Mouse (Mus musculus) embryonic facial prominence, embryonic 10.5 days (tissue): ENCODE data around the gene Gpr1. TPM values are rescaled to one million over a fixed set of nuclear protein-coding genes. Genes with fewer than 3 reads are reported as not detected.

Source experiments
- DNase-seq: peaks from one replicate; pipeline ENCODE4 v3.0.0-alpha.2; 2017; ENCODE audit warnings: low spot score
- H3K27ac ChIP-seq: fragments of 300-500 bp; sonication (generic); replicated peaks from 2 replicates; pipeline ENCODE4 v1.5.1; 2016; ENCODE audit warnings: mild to moderate bottlenecking
- H3K27me3 ChIP-seq: fragments of 300-500 bp; sonication (generic); replicated peaks from 2 replicates; pipeline ENCODE4 v1.6.1; 2016; ENCODE audit warnings: low read depth, mild to moderate bottlenecking; ENCODE audit not compliant: poor library complexity, severe bottlenecking
- H3K36me3 ChIP-seq: fragments of 300-500 bp; sonication (generic); replicated peaks from 2 replicates; pipeline ENCODE4 v1.6.1; 2016; ENCODE audit warnings: mild to moderate bottlenecking, moderate library complexity
- H3K4me1 ChIP-seq: fragments of 300-500 bp; sonication (generic); 2 replicates; pipeline ENCODE4 v1.6.1; 2016
- H3K4me3 ChIP-seq: fragments of 300-500 bp; sonication (generic); 2 replicates; pipeline ENCODE4 v1.5.1; 2016; ENCODE audit warnings: mild to moderate bottlenecking, moderate library complexity
- H3K9me3 ChIP-seq: fragments of 300-500 bp; sonication (generic); 2 replicates; pipeline ENCODE4 v1.6.1; 2016; ENCODE audit warnings: mild to moderate bottlenecking
- WGBS: fragments of 180-500 bp; shearing (Covaris S2); methylation state at CpG from one replicate; pipeline ENCODE4 v1.1.7; 2016; 5-methylcytosine and 5-hydroxymethylcytosine counted together
- polyA plus RNA-seq: library from polyadenylated mRNA; unstranded; fragments of >200 nt; fragmentation: Nextera tagmentation; extraction: Ambion mirVana; gene quantifications from 2 replicates; pipeline ENCODE4 v1.2.1, GENCODE M21; 2016

Gpr1 gene
- polyA plus RNA-seq, 1 experiment from 2014 or later: 0.12 TPM

GRCm38 (mm10) chr1:63213478-63214270 is 669 bp downstream of the Gpr1 start:
- Histone ChIP-seq H3K36me3 (no peaks in the 10 kb centered on the region), H3K4me1 (peaks cover 18% of the 10 kb centered on the region), H3K4me3 (peak overlapping the region; percentile 44), H3K27ac (no peak overlapping the region; the same call in 1 of the 2 replicates), H3K9me3 (no peaks in the 10 kb centered on the region), H3K27me3 (peaks cover 5% of the 10 kb centered on the region; the same call in 1 of the 2 replicates)
- DNase-seq: no peak
- WGBS: 17% methylated on average over 22 of the region's 22 CpGs

DNA sequence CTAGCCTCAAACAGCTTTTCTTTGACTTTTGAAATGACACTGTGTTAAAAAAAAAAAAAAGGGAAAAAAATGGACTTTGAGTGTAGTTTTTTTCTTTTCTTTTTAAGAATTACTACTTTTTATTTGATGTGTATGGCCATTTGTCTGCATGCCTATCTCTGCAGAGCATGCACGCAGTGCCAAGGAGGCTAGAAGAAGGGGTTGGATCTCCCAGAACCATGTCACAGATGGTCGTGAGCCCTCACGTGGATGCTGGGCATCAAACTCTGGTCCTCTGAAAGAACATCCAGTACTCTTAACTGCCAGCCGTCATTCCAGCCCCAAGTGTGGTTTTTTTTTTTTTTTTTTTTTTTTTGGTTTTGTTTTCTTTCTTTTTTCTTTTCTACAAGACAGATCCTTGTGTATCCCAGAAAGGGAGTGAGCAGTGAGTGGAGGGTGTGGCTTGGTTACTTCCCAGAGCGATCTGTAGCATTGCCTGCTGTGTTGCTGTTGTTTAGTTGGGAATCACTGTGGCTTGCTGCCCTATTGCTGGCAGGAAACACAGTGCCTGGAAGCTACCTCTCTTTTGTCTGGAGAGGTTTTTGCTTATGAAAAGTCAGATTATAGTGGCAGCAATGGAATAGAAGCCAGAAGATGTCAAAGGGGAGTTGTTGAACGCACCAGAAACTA is 4.3 kb downstream of the Gpr1 start:
- Histone ChIP-seq H3K27ac (no peak overlapping the region), H3K9me3 (no peaks in the 10 kb centered on the region), H3K4me1 (peaks cover 21% of the 10 kb centered on the region), H3K4me3 (no peak overlapping the region), H3K36me3 (no peaks in the 10 kb centered on the region), H3K27me3 (peaks cover 5% of the 10 kb centered on the region; the same call in 1 of the 2 replicates)
- 18% methylated on average over 6 of the region's 6 CpGs for WGBS
- DNase-seq: no peak

DNA sequence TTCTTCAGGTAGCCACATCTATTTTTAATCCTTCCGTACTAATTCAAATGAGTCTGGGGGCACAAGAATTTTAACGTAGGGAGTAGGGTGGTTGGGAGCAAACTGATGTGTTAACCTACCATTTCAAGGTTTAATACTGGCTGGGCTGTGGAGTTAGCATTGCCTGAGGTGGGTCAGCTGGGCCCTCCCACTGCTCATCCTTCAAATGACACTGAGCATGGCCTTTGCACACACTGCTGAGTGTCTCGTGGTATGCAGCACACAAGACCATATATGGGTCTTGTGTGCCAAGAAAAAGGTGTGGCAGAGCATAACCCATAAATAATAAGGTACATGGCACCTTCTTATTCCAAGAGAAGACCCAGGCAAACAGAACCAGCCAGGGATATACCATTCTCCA is 6.7 kb downstream of the Gpr1 start:
- WGBS: 78% methylated on average over 3 of the region's 3 CpGs
- Histone ChIP-seq H3K36me3 (no peaks in the 10 kb centered on the region), H3K27me3 (peaks cover 2% of the 10 kb centered on the region; the same call in 1 of the 2 replicates), H3K4me1 (peaks cover 26% of the 10 kb centered on the region), H3K9me3 (no peaks in the 10 kb centered on the region), H3K27ac (no peak overlapping the region), H3K4me3 (no peak overlapping the region)
- no peak for DNase-seq

DNA sequence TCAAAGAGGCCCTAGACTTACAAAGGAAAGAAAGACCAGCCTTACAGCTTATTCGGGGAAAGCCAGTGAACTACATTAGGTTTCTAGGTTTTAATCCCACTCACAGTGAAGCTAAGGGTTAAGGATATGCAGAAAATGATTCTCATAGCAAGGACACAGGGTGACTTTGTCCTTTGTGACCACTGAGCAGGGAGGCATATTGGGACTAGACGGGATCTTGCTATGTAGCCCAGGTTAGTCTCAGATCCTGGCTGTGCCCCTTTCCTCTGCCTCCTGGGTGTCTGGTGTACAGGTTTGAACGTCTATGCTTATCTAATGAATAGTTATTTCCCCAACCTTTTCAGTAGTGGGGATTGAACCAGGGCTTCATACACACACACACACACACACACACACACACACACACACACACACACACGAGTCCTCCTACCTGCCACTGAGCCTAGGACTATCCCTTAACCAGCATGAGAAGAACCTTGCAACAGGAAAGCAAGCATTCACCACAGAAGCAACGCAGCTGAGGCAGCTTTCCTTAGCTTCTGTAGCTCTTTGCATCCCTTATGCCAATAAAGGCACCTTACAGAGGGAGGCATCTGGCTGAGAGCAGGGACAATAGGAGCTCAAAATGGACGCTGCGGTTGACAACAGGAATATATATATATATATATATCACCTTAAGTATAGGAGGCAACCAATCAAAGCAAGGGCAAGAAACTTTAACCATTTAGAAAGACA is 9.5 kb downstream of the Gpr1 start:
- Histone ChIP-seq H3K36me3 (0 out of 2 replicates have a peak, but pooled peaks cover 5% of the 10 kb centered on the region), H3K27ac (peak overlapping the region; percentile 80), H3K4me3 (no peak overlapping the region), H3K9me3 (peaks cover 8% of the 10 kb centered on the region; the same call in 1 of the 2 replicates), H3K4me1 (peaks cover 26% of the 10 kb centered on the region), H3K27me3 (no peaks in the 10 kb centered on the region)
- WGBS: 25% methylated on average over 7 of the region's 7 CpGs
- no peak for DNase-seq

DNA sequence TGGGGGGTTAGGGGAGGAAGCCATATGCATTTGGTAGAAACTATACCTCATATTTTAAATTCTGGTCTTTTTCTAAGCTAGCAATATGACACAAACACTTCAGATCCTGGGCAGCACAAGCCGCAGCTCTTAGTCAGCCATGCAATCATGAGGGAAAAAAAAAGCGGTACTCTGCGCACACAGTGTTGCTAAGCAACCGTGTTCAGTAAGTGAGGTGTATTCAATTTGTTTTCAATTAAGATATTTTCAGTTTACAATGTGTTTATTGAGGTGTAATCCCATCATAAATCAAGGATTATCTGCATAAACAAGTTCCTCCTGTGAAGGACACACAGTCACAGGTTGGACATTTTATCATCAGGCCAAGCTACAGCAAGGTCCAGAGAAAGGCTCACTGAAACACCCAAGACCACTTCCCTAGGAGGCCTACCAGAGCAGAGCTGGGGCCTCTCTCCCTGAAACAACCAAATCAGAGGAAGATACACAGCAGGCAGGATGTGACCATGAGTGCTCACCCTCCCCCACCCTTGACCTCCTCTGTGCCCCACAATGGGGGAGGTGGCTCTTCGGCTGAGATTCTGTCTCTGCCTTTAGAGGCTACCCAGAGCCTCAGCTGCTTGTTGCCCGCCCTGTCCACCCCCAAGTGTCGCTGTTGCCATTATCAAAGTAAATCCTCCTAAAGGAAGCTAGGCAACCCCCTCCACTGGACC is 10.2 kb downstream of the Gpr1 start:
- Histone ChIP-seq H3K4me1 (peaks cover 26% of the 10 kb centered on the region), H3K4me3 (0 out of 2 replicates have a peak overlapping the region, but pooled peaks have one; percentile 6), H3K9me3 (peaks cover 11% of the 10 kb centered on the region; the same call in 1 of the 2 replicates), H3K27ac (peak overlapping the region; percentile 80), H3K27me3 (no peaks in the 10 kb centered on the region), H3K36me3 (0 out of 2 replicates have a peak, but pooled peaks cover 5% of the 10 kb centered on the region)
- 13% methylated on average over 7 of the region's 7 CpGs for WGBS
- peak; percentile 84 for DNase-seq

DNA sequence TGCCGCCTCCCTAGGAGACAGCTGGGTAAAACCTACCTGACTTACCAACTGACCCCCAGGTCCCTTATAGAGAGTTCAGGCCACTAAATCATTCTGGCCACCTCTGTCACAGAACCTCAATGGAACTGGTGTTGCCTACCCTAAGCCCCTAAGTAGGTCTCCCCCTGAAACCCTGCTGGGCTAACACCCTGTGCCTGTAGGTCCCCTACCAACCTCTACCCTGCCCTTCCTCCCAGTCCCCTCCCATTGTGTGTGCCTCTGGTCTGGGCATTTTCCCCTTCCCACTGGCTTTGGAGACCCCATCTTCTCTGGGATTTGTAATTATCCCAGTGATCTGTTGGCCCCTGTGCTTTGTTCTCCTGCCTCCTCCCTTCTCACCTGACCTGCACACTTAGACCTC is 10.9 kb downstream of the Gpr1 start:
- WGBS: 80% methylated on average over 1 of the region's 1 CpGs

GRCm38 (mm10) chr1:63201672-63202071 is 12.7 kb downstream of the Gpr1 start:
- peaks cover 26% of the 10 kb centered on the region for H3K4me1 ChIP-seq
- H3K9me3 ChIP-seq: peaks cover 11% of the 10 kb centered on the region; the same call in 1 of the 2 replicates
- 88% methylated on average over 1 of the region's 1 CpGs for WGBS
- no peaks in the 10 kb centered on the region for H3K27me3 ChIP-seq
- no peak overlapping the region for H3K27ac ChIP-seq
- 0 out of 2 replicates have a peak, but pooled peaks cover 5% of the 10 kb centered on the region for H3K36me3 ChIP-seq
- no peak for DNase-seq
- no peak overlapping the region for H3K4me3 ChIP-seq

More for the DNA sequence above, 10.9 kb downstream of the Gpr1 start:
- peaks cover 26% of the 10 kb centered on the region for H3K4me1 ChIP-seq
- peak overlapping the region; percentile 80 for H3K27ac ChIP-seq
- no peaks in the 10 kb centered on the region for H3K27me3 ChIP-seq
- H3K36me3 ChIP-seq: 0 out of 2 replicates have a peak, but pooled peaks cover 5% of the 10 kb centered on the region
- peaks cover 11% of the 10 kb centered on the region; the same call in 1 of the 2 replicates for H3K9me3 ChIP-seq
- DNase-seq: no peak
- H3K4me3 ChIP-seq: no peak overlapping the region

- 94% methylated on average over 18 of the region's 18 CpGs for WGBS
- H3K9me3 ChIP-seq: peaks cover 11% of the 10 kb centered on the region; the same call in 1 of the 2 replicates
- no peaks in the 10 kb centered on the region for H3K27me3 ChIP-seq
- no peak overlapping the region for H3K4me3 ChIP-seq
- 0 out of 2 replicates have a peak, but pooled peaks cover 5% of the 10 kb centered on the region for H3K36me3 ChIP-seq
- DNase-seq: no peak
- peaks cover 24% of the 10 kb centered on the region for H3K4me1 ChIP-seq
- no peak overlapping the region for H3K27ac ChIP-seq
These were observed 14.0 kb downstream of the Gpr1 start for GRCm38 (mm10) chr1:63200322-63200721.

DNA sequence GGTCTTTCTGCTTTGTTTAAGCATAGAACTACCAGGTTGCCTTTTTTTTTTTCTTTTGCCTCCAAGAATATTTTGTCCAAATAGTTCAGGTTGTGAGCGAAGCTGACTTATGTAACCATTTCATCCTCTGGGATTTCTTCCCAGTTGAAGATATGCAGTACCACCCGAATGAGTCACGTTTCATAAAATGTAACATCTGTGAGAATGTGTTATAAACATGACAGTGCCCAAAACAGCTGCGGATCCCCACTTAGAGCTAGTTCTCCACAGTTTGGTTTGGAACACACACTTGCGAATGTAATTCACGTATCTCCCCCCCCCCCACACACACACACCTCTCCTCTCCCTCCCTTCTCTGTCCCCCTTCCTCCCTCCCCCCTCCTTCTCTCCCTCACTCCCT is 15.0 kb downstream of the Gpr1 start:
- Histone ChIP-seq H3K36me3 (0 out of 2 replicates have a peak, but pooled peaks cover 5% of the 10 kb centered on the region), H3K9me3 (peaks cover 11% of the 10 kb centered on the region; the same call in 1 of the 2 replicates), H3K4me3 (no peak overlapping the region), H3K27me3 (no peaks in the 10 kb centered on the region), H3K27ac (no peak overlapping the region), H3K4me1 (peaks cover 15% of the 10 kb centered on the region)
- 92% methylated on average over 6 of the region's 6 CpGs for WGBS
- DNase-seq: no peak

GRCm38 (mm10) chr1:63195848-63196512 is 18.4 kb downstream of the Gpr1 start:
- Histone ChIP-seq H3K27ac (no peak overlapping the region), H3K27me3 (no peaks in the 10 kb centered on the region), H3K4me3 (no peak overlapping the region), H3K9me3 (peaks cover 11% of the 10 kb centered on the region; the same call in 1 of the 2 replicates), H3K36me3 (0 out of 2 replicates have a peak, but pooled peaks cover 5% of the 10 kb centered on the region), H3K4me1 (peaks cover 5% of the 10 kb centered on the region; the same call in 1 of the 2 replicates)
- 73% methylated on average over 5 of the region's 5 CpGs for WGBS
- DNase-seq: no peak

- no peak overlapping the region for H3K27ac ChIP-seq
- 80% methylated on average over 11 of the region's 11 CpGs for WGBS
- H3K4me1 ChIP-seq: peaks cover 5% of the 10 kb centered on the region; the same call in 1 of the 2 replicates
- H3K4me3 ChIP-seq: no peak overlapping the region
- H3K27me3 ChIP-seq: no peaks in the 10 kb centered on the region
- H3K9me3 ChIP-seq: no peaks in the 10 kb centered on the region
- DNase-seq: no peak
- no peaks in the 10 kb centered on the region for H3K36me3 ChIP-seq
These were observed 21.9 kb downstream of the Gpr1 start for GRCm38 (mm10) chr1:63192306-63193065.
